Mouse (Mus musculus): ENCODE measurements at regions not wholly inside any gene's neighbourhood (a gene's known extent, or its start where the extent isn't known, plus 50 kb on each side); places are given as distances from the start of the nearest gene placed in this dataset.
"Not testable (repeated sequence)": the region's sequence is repeated elsewhere in the genome, so short reads cannot be mapped to it uniquely, and the experiment has no call there.

DNA sequence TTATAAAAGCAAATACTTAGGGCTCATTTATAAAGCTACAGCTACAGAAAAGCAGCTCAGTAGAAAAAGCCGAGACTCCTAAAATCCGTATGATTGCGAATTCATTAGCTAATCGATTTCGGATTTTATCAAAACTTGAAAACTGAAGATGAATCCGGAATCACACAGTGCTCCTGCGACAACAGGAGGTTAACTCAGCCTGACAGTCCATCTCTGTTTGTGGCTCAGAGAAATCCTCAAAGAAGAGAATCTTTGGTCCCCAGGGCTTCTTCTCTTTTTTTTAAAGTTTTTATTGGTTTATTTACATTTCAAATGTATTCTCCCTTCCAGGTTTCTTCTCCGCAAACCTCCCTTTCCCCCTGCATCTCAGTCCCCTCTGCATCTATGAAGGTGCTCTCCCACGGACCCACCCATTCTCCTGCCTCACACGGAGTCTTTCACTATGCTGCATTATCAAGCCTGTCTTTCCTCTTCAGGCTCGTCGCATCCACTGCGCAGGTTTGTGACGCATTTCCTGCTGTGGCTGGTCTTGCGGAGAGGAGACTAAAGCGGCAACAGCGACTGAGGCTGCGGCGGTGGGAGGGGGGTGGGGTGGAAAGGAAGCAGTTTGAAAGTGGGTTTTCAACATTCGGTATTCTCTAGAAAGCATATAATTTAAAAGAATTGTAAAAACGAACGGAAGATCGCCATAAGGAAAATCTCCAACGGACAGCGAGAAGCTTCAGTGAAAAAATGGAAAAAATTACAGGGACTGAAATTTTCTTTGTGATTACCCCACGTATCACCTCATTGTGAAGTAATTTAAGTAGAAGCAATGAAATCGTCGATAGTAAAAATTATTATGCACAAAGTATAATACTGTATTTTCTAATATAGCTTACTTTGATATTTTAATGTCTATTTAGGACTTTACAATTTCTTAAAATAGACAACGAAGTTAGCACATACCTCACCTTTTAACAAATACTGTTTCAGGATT, 482.5 kb upstream of the Snrpn start:
- Histone ChIP-seq H3K4me2 (replicated peaks) (peak overlapping the region; percentile 45), H3K4me3 (peak overlapping the region; percentile 21; the same call in 1 of the 2 replicates)
- not testable (repeated sequence) for H3K36me3 ChIP-seq; H3K9ac ChIP-seq; H3K27me3 ChIP-seq (replicated peaks); H3K9me3 ChIP-seq; H3K27ac ChIP-seq; H3K4me1 ChIP-seq
- peak; percentile 97 for ATAC-seq (ENCODE audit: low FRiP score, low read depth)
- 31% methylated on average over 29 of the region's 29 CpGs for WGBS

DNA sequence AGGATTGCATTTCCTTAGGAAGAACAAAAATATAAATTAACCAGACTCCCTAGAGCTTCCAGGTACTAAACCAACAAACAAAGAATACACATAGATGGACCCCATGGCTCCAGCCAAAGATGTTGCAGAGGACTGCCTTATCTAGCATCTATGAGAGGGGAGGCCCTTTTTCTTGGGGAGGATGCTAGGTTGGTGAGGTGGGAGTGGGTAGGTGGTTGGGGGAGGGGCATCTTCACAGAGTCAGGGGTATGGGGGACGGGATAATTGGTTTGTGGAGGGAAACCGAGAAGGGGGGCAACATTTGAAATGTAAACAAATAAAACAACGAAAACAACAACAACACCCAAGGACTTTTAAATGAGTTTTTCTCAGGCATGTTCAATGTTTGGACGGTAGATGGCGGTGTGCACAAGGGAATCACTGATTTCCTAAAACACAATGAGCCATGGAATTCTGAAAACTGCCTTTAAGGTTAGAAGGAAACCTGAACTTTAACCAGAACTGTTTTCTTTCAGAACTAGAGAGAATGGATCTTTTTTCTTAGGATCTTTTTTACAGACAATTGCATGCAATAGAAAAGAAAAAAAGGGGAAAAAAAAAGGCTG, 477.2 kb upstream of the Snrpn start:
- WGBS = 9% methylated on average over 5 of the region's 5 CpGs
- not testable (repeated sequence) for H3K4me3 ChIP-seq; H3K4me1 ChIP-seq; H3K27me3 ChIP-seq (replicated peaks); H3K9ac ChIP-seq; H3K9me3 ChIP-seq; H3K4me2 ChIP-seq (replicated peaks); H3K27ac ChIP-seq; H3K36me3 ChIP-seq
- 0 out of 2 replicates have a peak, but pooled peaks have one; percentile 48 for ATAC-seq (ENCODE audit: low FRiP score, low read depth)
